Mouse (Mus musculus): Measurements from ENCODE around the gene Hectd4.

- TF ChIP-seq CTCF (IDR thresholded peaks at IDR 0.05; ENCODE audit: control insufficient read depth, insufficient read depth, low read length) (no peak), POLR2A (IDR thresholded peaks at IDR 0.05; ENCODE audit: borderline replicate concordance, control insufficient read depth, low read depth, low read length) (no peak)
Measured at GRCm38 (mm10) chr5:121287213-121287612, 67.2 kb downstream of the Hectd4 start.
